Mouse (Mus musculus): ENCODE data around the gene Mipol1. TPM values are rescaled to one million over a fixed set of nuclear protein-coding genes. Genes with fewer than 3 reads are reported as not detected.

Mipol1 gene
- polyA plus RNA-seq, 1 experiment from 2014 or later: 12.3 TPM

DNA sequence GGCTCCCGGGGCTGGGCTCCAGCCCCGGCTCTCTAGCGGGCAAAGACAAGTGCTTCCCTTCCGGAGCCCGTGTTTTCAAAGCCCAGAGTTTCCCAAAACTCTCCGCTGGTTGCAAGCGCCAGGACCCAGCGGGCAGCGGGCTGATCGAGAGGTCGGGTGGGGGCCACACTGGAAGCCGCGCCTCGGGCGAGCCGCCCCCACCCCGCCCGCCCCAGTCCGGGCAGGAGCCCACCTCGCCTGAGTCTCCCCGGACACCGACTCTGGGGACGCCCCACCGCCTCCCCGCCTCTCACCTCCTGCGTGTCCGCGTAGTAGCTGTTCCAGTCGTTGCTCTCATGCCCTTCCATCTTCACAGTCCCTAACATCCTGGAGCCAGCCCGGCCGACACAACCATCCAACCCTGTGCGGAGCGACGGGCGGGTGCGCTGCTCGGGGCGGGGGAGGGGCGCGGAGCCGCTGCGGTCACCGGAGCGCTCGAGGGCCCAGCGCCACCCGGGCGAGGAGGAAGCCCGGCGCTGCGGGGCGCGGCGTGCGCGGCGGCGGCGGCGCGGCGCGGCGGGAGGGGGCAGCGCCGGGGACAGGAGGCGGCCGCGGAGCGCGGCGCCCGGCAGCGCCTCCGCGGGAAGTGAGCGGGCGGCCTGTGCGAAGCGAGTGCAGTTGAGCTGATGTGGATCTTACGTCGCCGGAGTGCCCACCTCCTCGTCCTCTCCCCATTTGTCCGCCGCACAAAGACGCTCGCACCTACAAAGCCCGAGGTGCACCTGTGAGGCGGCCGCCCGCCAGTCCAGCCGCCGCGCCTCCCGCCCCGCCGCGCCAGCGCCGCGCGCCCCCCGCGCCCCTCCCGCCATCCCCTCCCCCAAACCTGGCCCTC lies 315.4 kb downstream of the Mipol1 start:
- ATAC-seq (replicated peaks; ENCODE audit: insufficient number of reproducible peaks, low FRiP score, low TSS enrichment, low read depth): peak; percentile 66; the same call in 1 of the 2 replicates
- peaks cover 4% of the 10 kb centered on the region for H3K4me1 ChIP-seq (ENCODE audit: control insufficient read depth, insufficient read depth, low read length)
- WGBS: under 1% methylated on average over 70 of the region's 106 CpGs

More for the DNA sequence above, 315.4 kb downstream of the Mipol1 start:
- H3K9ac ChIP-seq (replicated peaks; ENCODE audit: low read length): peak overlapping the region; percentile 39; the same call in 1 of the 2 replicates
- peak overlapping the region; percentile 94 for H3K4me2 ChIP-seq (ENCODE audit: low read depth, low read length)
- no peaks in the 10 kb centered on the region for H3K36me3 ChIP-seq (replicated peaks; ENCODE audit: control insufficient read depth, insufficient read depth, low read depth, low read length)
- peak; percentile 55 for DNase-seq (ENCODE audit: low spot score)
- peak overlapping the region; percentile 40 for H3K4me3 ChIP-seq (ENCODE audit: low read depth, low read length)
- H3K9me3 ChIP-seq (replicated peaks; ENCODE audit: control insufficient read depth, low read length): no peaks in the 10 kb centered on the region
- no peak overlapping the region for H3K27ac ChIP-seq (replicated peaks; ENCODE audit: low read depth, low read length)
- H3K27me3 ChIP-seq (ENCODE audit: control insufficient read depth, insufficient read depth, low read length): peaks cover 83% of the 10 kb centered on the region

Other genes starting within 250 kb of the Mipol1 start
- gene Slc25a21, start 33.0 kb upstream of the Mipol1 start, polyA plus RNA-seq (2014; fragmentation: Nextera tagmentation; extraction: Ambion mirVana): 1.9 and 2.4 TPM in 2 replicates
- gene Prps1l3, start within 50 bp of the Mipol1 start, polyA plus RNA-seq (2014; fragmentation: Nextera tagmentation; extraction: Ambion mirVana): 99.1 and 101 TPM in 2 replicates

Data from embryonic facial prominence, embryonic 11.5 days (tissue).